Mouse (Mus musculus) E14TG2a.4 (cell line): ENCODE results near the gene Orc2.

ENCODE experiments used
- H3K27me3 ChIP-seq: 2 replicates; pipeline ENCODE4 v1.6.1; 2014; ENCODE audit warnings: low read length, control low read depth; ENCODE audit not compliant: insufficient read depth
- H3K36me3 ChIP-seq: 2 replicates; pipeline ENCODE4 v1.6.1; 2014; ENCODE audit warnings: low read length, control low read depth; ENCODE audit not compliant: insufficient read depth
- H3K4me1 ChIP-seq: replicated peaks from 2 replicates; pipeline ENCODE4 v1.6.1; 2014; ENCODE audit warnings: low read depth, low read length, control low read depth
- H3K4me3 ChIP-seq: replicated peaks from 2 replicates; pipeline ENCODE4 v1.5.1; 2014; ENCODE audit warnings: mild to moderate bottlenecking, low read length
- H3K9me3 ChIP-seq: 2 replicates; pipeline ENCODE4 v1.6.1; 2014; ENCODE audit warnings: low read length, control low read depth
- CTCF ChIP-seq: conservative IDR thresholded peaks from 2 replicates; pipeline ENCODE4 v1.5.1; 2014; ENCODE audit warnings: low read length
- NANOG ChIP-seq: IDR thresholded peaks from 2 replicates; pipeline ENCODE4 v1.6.1; 2014; ENCODE audit warnings: borderline replicate concordance, low read length, mixed read lengths
- POU5F1 ChIP-seq: IDR thresholded peaks from 2 replicates; pipeline ENCODE4 v1.6.1; 2014; ENCODE audit warnings: low read length, borderline replicate concordance

The Orc2 gene

GRCm38 (mm10) chr1:58482647-58483046, 22.3 kb downstream of the Orc2 start:
- Histone ChIP-seq H3K9me3 (peaks cover 7% of the 10 kb centered on the region), H3K4me1 (peaks cover 7% of the 10 kb centered on the region), H3K27me3 (no peaks in the 10 kb centered on the region), H3K4me3 (no peak overlapping the region), H3K36me3 (peaks cover 98% of the 10 kb centered on the region)
- TF ChIP-seq NANOG (no peak), CTCF (no peak), POU5F1 (no peak)

- TF ChIP-seq NANOG (no peak), CTCF (no peak), POU5F1 (no peak)
- no peak overlapping the region for H3K4me3 ChIP-seq
- H3K27me3 ChIP-seq = no peaks in the 10 kb centered on the region
- H3K4me1 ChIP-seq = peaks cover 10% of the 10 kb centered on the region
- peaks cover 97% of the 10 kb centered on the region for H3K36me3 ChIP-seq
- H3K9me3 ChIP-seq = peaks cover 3% of the 10 kb centered on the region; the same call in 1 of the 2 replicates
Observed at GRCm38 (mm10) chr1:58475662-58476061, 29.2 kb downstream of the Orc2 start.

- H3K27me3 ChIP-seq = no peaks in the 10 kb centered on the region
- no peak overlapping the region for H3K4me3 ChIP-seq
- H3K36me3 ChIP-seq = peaks cover 98% of the 10 kb centered on the region
- peaks cover 10% of the 10 kb centered on the region for H3K4me1 ChIP-seq
- no peaks in the 10 kb centered on the region for H3K9me3 ChIP-seq
- TF ChIP-seq CTCF (no peak), NANOG (no peak), POU5F1 (no peak)
Observed at GRCm38 (mm10) chr1:58465561-58465960, 39.3 kb downstream of the Orc2 start.

- TF ChIP-seq CTCF = no peak
- TF ChIP-seq POU5F1 = no peak
- TF ChIP-seq NANOG = no peak
- peaks cover 98% of the 10 kb centered on the region for H3K36me3 ChIP-seq
- H3K4me3 ChIP-seq = no peak overlapping the region
- no peaks in the 10 kb centered on the region for H3K9me3 ChIP-seq
- H3K27me3 ChIP-seq = no peaks in the 10 kb centered on the region
- H3K4me1 ChIP-seq = peaks cover 10% of the 10 kb centered on the region
Observed at GRCm38 (mm10) chr1:58465042-58465441, 39.9 kb downstream of the Orc2 start.

- Histone ChIP-seq H3K4me1 (peaks cover 8% of the 10 kb centered on the region), H3K36me3 (peaks cover 98% of the 10 kb centered on the region), H3K4me3 (no peak overlapping the region), H3K27me3 (no peaks in the 10 kb centered on the region), H3K9me3 (no peaks in the 10 kb centered on the region)
- no peak for TF ChIP-seq NANOG
- no peak for TF ChIP-seq POU5F1
- no peak for TF ChIP-seq CTCF
Observed at GRCm38 (mm10) chr1:58463935-58464334, 41.0 kb downstream of the Orc2 start.

- Histone ChIP-seq H3K9me3 (no peaks in the 10 kb centered on the region), H3K4me3 (no peak overlapping the region), H3K4me1 (peaks cover 19% of the 10 kb centered on the region), H3K36me3 (peaks cover 99% of the 10 kb centered on the region), H3K27me3 (no peaks in the 10 kb centered on the region)
- TF ChIP-seq NANOG (no peak), POU5F1 (no peak), CTCF (no peak)
Observed at GRCm38 (mm10) chr1:58460566-58460965, 44.3 kb downstream of the Orc2 start.

GRCm38 (mm10) chr1:58458867-58459266, 46.0 kb downstream of the Orc2 start:
- peaks cover 28% of the 10 kb centered on the region for H3K4me1 ChIP-seq
- H3K27me3 ChIP-seq = no peaks in the 10 kb centered on the region
- H3K9me3 ChIP-seq = no peaks in the 10 kb centered on the region
- no peak overlapping the region for H3K4me3 ChIP-seq
- H3K36me3 ChIP-seq = peaks cover 99% of the 10 kb centered on the region
- no peak for TF ChIP-seq NANOG
- no peak for TF ChIP-seq CTCF
- TF ChIP-seq POU5F1 = no peak

GRCm38 (mm10) chr1:58458175-58458574, 46.7 kb downstream of the Orc2 start:
- peaks cover 99% of the 10 kb centered on the region for H3K36me3 ChIP-seq
- no peaks in the 10 kb centered on the region for H3K9me3 ChIP-seq
- no peak for TF ChIP-seq NANOG
- no peak for TF ChIP-seq CTCF
- TF ChIP-seq POU5F1 = no peak
- peak overlapping the region; percentile 32; the same call in 1 of the 2 replicates for H3K4me3 ChIP-seq
- no peaks in the 10 kb centered on the region for H3K27me3 ChIP-seq
- H3K4me1 ChIP-seq = peaks cover 28% of the 10 kb centered on the region

GRCm38 (mm10) chr1:58454316-58454715, 50.6 kb downstream of the Orc2 start:
- no peak for TF ChIP-seq POU5F1
- no peak for TF ChIP-seq NANOG
- no peak for TF ChIP-seq CTCF
- H3K4me3 ChIP-seq = no peak overlapping the region

More at GRCm38 (mm10) chr1:58454316-58454715, 50.6 kb downstream of the Orc2 start:
- peaks cover 96% of the 10 kb centered on the region for H3K36me3 ChIP-seq
- H3K4me1 ChIP-seq = peaks cover 31% of the 10 kb centered on the region
- no peaks in the 10 kb centered on the region for H3K27me3 ChIP-seq
- no peaks in the 10 kb centered on the region for H3K9me3 ChIP-seq
